Mouse (Mus musculus) cerebellum, adult 2 months (tissue): Measurements from ENCODE around the gene Sec16a. TPM values are rescaled to one million over a fixed set of nuclear protein-coding genes. Genes with fewer than 3 reads are reported as not detected.
"Not testable (repeated sequence)": the region's sequence is repeated elsewhere in the genome, so short reads cannot be mapped to it uniquely, and the experiment has no call there.

Source experiments
- DNase-seq, 2 experiments: peaks; one replicate each; pipeline ENCODE4 v3.0.0; 2021
- H3K27ac ChIP-seq: fragments of 200-500 bp; 2 replicates; pipeline ENCODE4 v1.5.1; 2012; ENCODE audit warnings: low read length, control low read depth, inconsistent platforms; ENCODE audit not compliant: insufficient read depth
- H3K27me3 ChIP-seq: fragments of 200-500 bp; 2 replicates; pipeline ENCODE4 v1.6.1; 2012; ENCODE audit warnings: inconsistent platforms, mild to moderate bottlenecking, low read length, moderate library complexity; ENCODE audit not compliant: control insufficient read depth, insufficient read depth
- H3K4me1 ChIP-seq: fragments of 200-500 bp; 2 replicates; pipeline ENCODE4 v1.6.1; 2011; ENCODE audit warnings: low read length; ENCODE audit not compliant: control insufficient read depth, insufficient read depth
- H3K4me3 ChIP-seq: fragments of 200-500 bp; replicated peaks from 2 replicates; pipeline ENCODE3; 2011; ENCODE audit warnings: mild to moderate bottlenecking, low read depth, low read length, control low read depth; ENCODE audit not compliant: insufficient read depth
- CTCF ChIP-seq: fragments of 200-500 bp; IDR thresholded peaks from 2 replicates; pipeline ENCODE4 v1.5.1; 2011; ENCODE audit warnings: low read depth, mild to moderate bottlenecking, control low read depth, low read length, moderate library complexity, borderline replicate concordance; ENCODE audit not compliant: insufficient read depth
- POLR2A ChIP-seq: fragments of 200-500 bp; IDR thresholded peaks from 2 replicates; pipeline ENCODE4 v1.6.1; 2011; ENCODE audit warnings: low read length, control low read depth, borderline replicate concordance; ENCODE audit not compliant: insufficient read depth
- WGBS: fragments of 180-500 bp; shearing (Covaris S2); methylation state at CpG from one replicate; pipeline ENCODE4 v1.1.7; 2018; 5-methylcytosine and 5-hydroxymethylcytosine counted together
- polyA plus RNA-seq: library from polyadenylated mRNA; depleted of rRNA; stranded (reverse); fragments of >200 nt; gene quantifications from 2 replicates; pipeline ENCODE4 v1.2.3, GENCODE M21; 2012

The Sec16a gene
- polyA plus RNA-seq, 1 experiment, result 43.2 TPM

- WGBS, result 62% methylated on average over 3 of the region's 3 CpGs
- DNase-seq, result no peak
- TF ChIP-seq CTCF (no peak), POLR2A (no peak)
- Histone ChIP-seq H3K27me3 (no peaks in the 10 kb centered on the region), H3K4me3 (no peak overlapping the region), H3K4me1 (peaks cover 19% of the 10 kb centered on the region), H3K27ac (no peak overlapping the region)
Observed at GRCm38 (mm10) chr2:26390954-26391353, 54.1 kb downstream of the Sec16a start.

GRCm38 (mm10) chr2:26389154-26389690 lies 55.8 kb downstream of the Sec16a start, which contains the start of the genes Entr1 and Pmpca:
TSS of gene Entr1 (minus strand) at chr2:26389316.
TSS of gene Pmpca (plus strand) at chr2:26389339.
- WGBS, result under 1% methylated on average over 60 of the region's 60 CpGs
- Histone ChIP-seq H3K27me3 (no peaks in the 10 kb centered on the region), H3K4me1 (peaks cover 19% of the 10 kb centered on the region), H3K4me3 (peak within 1 kb of the TSS; percentile 85), H3K27ac (peak within 1 kb of the TSS; percentile 42; the same call in 1 of the 2 replicates)
- DNase-seq, result peak; percentile 85 to 86
- TF ChIP-seq POLR2A (peak; percentile 84), CTCF (no peak)

- no peak for TF ChIP-seq POLR2A
- no peak for TF ChIP-seq CTCF
- Histone ChIP-seq H3K27ac (peak overlapping the region; percentile 42; the same call in 1 of the 2 replicates), H3K4me3 (peak overlapping the region; percentile 85), H3K27me3 (no peaks in the 10 kb centered on the region), H3K4me1 (peaks cover 19% of the 10 kb centered on the region)
- under 1% methylated on average over 44 of the region's 45 CpGs for WGBS
- DNase-seq, result no peak
Observed at GRCm38 (mm10) chr2:26388682-26389153, 56.3 kb downstream of the Sec16a start.

- no peak overlapping the region for H3K27ac ChIP-seq
- no peak for TF ChIP-seq POLR2A
- no peak for TF ChIP-seq CTCF
- DNase-seq, result no peak
- 84% methylated on average over 3 of the region's 3 CpGs for WGBS
- peaks cover 19% of the 10 kb centered on the region for H3K4me1 ChIP-seq
- no peaks in the 10 kb centered on the region for H3K27me3 ChIP-seq
- no peak overlapping the region for H3K4me3 ChIP-seq
Observed at GRCm38 (mm10) chr2:26387713-26388112, 57.3 kb downstream of the Sec16a start.

- WGBS, result 27% methylated on average over 6 of the region's 6 CpGs
- not testable (repeated sequence) for DNase-seq, H3K27ac ChIP-seq
Observed at GRCm38 (mm10) chr2:26380871-26381270, 64.1 kb downstream of the Sec16a start.

GRCm38 (mm10) chr2:26380131-26380771 lies 64.8 kb downstream of the Sec16a start, which contains the start of gene Snapc4:
TSS of gene Snapc4 (minus strand) at chr2:26380653.
- no peaks in the 10 kb centered on the region for H3K27me3 ChIP-seq
- H3K4me3 ChIP-seq, result peak within 1 kb of the TSS; percentile 84
- no peak within 1 kb of the TSS for H3K27ac ChIP-seq
- TF ChIP-seq CTCF, result no peak
- peak; percentile 58; the same call in 1 of the 2 replicates for TF ChIP-seq POLR2A
- WGBS, result under 1% methylated on average over 38 of the region's 38 CpGs
- no peaks in the 10 kb centered on the region for H3K4me1 ChIP-seq
- peak; percentile 83 to 84 for DNase-seq

More at GRCm38 (mm10) chr2:26380871-26381270, 64.1 kb downstream of the Sec16a start:
- not testable (repeated sequence) for H3K27me3 ChIP-seq, H3K4me1 ChIP-seq
- peak overlapping the region; percentile 84 for H3K4me3 ChIP-seq

GRCm38 (mm10) chr2:26372396-26372795 lies 72.6 kb downstream of the Sec16a start:
- 93% methylated on average over 8 of the region's 8 CpGs for WGBS
- H3K4me3 ChIP-seq, result no peak overlapping the region
- no peak for DNase-seq
- H3K4me1 ChIP-seq, result no peaks in the 10 kb centered on the region
- TF ChIP-seq POLR2A (no peak), CTCF (no peak)
- H3K27ac ChIP-seq, result no peak overlapping the region
- no peaks in the 10 kb centered on the region for H3K27me3 ChIP-seq

GRCm38 (mm10) chr2:26368572-26368971 lies 76.4 kb downstream of the Sec16a start:
- Histone ChIP-seq H3K27me3 (no peaks in the 10 kb centered on the region), H3K4me3 (no peak overlapping the region), H3K27ac (no peak overlapping the region), H3K4me1 (peaks cover 18% of the 10 kb centered on the region)
- TF ChIP-seq CTCF (no peak), POLR2A (no peak)
- DNase-seq, result no peak
- whole genome bisulfite sequencing, result 48% methylated on average over 1 of the region's 1 CpGs
